Mouse (Mus musculus) layer of hippocampus, adult 8-10 months (tissue): ENCODE data around the gene Drd2. TPM values are rescaled to one million over a fixed set of nuclear protein-coding genes. Genes with fewer than 3 reads are reported as not detected.

Source experiments
- DNase-seq, 2 experiments: peaks; one replicate each; pipeline ENCODE4 v3.0.0; 2022; ENCODE audit warnings: low spot score in 2 of 2
- total RNA-seq, 4 experiments: library from RNA; stranded (reverse); gene quantifications; 2 replicates each; pipeline ENCODE4 v1.2.4; 2022

The Drd2 gene
- 1 to 10 TPM; 2.9 to 3.4 (median 3.1) TPM for total RNA-seq

DNA sequence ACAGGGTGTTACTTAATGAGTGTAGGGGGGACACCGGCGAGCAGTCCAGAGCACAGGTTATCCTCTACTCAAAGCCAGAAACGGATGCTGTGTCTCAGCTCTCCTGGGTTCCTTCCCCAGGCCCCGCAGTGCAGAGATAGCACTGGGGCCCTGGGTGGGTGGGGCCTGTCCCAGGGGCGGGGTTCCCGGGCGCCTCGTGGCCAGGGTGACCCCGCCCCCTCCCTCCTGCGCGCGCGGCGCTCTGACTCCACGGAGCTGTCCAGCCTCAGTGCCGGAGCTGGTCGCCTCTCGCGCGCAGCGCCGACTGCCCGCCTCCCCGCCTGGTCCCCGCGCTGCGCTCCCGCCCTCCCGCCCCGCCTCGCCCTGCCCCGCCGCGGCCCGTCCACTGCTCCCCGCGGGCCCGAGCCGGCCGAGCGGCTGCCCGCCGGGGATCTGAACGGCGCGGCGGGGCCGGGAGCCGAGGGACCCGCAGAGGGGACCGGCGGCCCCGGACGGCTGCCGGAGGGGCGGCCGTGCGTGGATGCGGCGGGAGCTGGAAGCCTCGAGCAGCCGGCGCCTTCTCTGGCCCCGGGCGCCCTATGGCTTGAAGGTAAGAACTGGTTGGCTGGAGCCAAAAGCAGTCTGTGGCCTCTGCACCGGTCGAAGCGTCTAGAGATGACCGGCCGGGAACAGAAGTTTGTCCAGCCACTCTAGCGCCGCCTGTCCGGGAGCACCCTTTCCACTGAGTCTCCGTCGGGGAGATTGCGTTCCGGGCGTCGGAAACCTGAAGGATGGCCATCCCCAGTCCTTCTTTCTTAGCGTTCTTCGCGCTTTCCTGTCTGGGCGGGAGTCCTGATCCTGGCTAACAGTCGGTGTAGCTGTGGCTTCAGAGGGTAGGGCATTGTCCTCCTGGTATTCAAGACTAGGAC, at the start of gene Drd2:
TSS of gene Drd2 (plus strand) at position 492 of the 908 bp plus-strand sequence.
- DNase-seq: no peak

DNA sequence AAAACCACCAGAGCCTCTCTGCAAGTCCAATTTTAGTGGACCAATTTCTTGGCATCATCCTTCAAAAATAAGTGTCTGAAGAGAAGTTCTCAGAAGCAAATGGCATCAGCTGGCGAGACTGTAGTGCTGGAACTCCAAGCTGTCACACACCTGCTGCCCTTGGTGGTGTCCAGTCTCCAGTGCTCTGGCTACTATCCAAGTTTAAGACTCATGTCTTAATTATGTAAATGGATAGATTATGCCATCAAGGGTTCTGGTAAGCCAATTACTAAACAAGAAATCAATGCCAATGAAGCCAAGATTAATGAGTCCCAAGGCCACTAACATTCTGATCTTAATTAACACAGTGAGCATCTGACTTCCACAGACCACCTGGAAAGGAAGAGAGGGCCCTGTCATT, 45.3 kb upstream of the Drd2 start:
- no peak for DNase-seq

DNA sequence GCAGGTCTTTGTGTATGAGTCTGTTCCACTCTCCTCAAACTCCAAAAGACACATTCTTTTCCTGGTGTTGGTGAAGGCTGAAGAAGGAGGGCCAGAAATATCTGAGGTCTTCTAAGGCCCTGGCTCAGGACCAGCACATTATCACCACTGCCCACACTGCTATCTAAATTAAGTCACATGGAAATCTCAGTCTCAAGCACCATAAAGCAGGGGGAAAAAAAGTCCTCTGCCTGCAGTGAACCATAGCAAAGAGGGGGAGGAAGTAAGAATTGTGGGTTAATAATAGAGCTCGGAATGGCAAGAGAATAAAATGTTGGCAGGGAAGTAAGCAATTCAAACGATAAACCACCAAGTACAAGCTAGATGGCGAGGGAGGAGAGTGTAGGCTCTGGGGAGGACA, 32.9 kb upstream of the Drd2 start:
- DNase-seq: no peak

DNA sequence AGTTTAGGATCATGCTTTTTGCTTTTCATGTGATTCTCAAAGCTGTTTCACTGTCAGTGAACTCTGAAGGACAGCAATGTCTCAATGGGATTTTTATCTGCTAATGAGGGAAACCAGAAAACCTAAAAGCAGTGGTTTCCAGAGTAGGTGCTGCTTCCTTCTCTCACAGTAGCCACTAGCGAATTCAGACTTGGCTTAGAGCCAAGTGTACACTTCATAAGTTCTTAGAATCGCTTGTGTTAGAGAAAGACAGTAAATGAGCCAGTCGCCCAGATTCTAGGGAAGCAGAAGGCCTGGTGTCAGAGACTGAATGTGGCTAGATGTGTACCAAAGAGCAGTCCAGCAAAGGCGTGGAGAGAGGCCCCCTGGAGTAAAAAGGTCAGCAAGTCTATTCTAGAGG, 29.6 kb upstream of the Drd2 start:
- no peak for DNase-seq

DNA sequence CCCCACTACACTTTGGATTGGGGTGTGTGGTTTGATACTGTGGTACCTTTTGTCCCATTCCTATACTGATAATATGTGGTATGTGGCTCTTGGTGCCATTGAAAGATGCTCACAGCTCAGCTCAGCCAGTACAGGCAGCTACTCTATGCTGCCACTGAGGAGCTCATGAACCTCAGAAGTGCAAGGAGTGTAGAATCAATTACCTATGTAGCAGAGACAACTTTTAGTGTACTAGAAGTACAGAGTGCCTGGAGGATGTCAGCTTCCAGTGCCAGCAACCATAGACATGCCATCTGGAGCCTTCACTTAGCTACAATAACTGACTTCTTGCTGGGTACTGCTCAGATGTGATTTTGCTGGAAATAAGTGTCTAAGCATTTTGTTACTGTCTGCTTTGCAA, 21.8 kb upstream of the Drd2 start:
- DNase-seq: no peak

DNA sequence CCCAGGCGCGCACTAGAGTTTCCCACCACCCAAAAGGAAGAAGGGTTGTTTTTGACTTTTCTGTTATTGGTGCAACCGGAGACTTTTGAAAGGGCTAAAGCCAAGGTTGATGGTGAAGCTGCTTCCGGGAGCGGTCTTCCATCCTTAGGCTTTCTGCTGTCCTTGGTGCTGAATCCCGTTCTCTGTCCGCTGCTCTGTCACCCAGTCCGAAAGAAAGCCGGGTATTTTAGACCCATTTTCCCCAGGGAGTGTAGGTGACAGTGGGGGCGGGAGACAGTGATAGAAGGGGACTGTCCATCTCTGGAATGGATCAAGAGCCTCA, 578 bp downstream of the Drd2 start:
- no peak for DNase-seq

DNA sequence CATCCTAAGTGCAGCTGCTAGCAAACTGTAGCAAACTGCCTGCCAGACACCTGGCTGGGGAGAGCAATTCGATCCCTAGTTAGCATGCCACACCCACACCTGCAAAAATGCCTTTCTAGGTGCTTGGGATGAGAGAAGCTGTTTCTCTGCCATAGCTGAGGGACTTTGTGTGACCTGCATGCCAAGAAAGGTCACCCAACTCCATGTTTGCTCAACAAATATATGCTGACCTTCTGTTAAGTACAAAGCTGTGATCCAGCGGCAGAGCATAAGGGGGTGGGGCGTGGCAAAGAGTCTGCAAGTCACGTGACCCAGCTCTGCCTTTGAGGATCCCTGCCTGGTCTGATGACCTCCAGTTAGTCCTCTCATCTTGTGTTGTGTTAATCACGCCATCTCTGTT, 25.3 kb downstream of the Drd2 start:
- DNase-seq: no peak

DNA sequence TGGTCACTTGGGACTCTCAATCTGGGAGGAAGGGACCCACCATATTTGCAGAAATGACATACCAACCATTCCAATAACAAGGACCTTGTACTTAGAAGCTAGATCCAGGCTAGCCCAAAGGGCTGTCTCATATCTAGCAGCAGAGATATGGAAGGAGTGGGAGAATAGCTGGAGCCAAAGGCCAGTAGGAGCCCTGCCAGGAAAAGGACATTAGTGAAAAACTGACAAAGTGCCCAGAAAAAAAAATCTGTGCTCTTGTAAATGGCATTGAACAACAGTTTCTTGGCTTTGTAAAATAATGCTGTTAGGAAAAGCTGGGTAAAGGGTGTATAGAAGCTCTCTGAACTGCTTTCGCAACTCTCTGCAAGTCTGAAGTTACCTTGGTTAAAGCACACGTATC, 33.5 kb downstream of the Drd2 start:
- no peak for DNase-seq

DNA sequence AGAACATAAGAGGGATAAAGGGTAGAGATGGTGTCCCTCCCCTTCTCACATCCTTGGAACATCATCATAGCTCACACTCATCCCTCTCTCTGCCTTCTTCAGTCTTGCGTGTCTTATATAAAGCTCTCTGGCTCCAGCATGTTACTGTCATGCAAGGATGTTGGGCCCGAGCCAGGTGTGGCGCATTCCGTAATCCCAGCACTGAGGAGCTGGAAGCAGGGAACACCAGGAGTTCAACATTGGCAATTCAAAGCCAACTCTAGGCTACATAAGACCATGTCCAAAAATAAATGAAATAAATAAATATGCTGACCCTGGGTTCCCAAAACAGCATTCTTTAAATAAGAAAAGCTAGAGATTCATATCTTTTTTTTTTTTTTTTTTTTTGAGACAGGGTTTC, 39.5 kb downstream of the Drd2 start:
- no peak for DNase-seq

DNA sequence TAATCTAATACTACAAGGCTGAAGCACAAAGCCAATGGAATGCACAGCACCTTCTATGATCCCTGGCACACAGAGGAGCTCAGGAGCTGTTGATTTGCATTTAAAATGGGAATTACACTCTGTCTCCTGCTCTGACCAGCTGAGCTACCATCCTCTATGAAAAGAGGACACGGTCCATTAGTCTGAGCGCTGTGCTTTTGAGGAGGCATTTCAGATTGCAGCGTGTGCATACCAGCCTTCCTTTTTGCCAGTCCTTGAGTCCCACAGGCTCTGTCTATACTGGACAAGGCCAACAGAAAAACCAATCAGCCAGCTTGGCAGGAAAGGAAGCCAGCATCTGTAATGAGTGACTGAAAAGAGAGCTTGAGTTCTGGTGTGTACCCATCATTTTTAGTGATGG, 43.6 kb downstream of the Drd2 start:
- DNase-seq: no peak

DNA sequence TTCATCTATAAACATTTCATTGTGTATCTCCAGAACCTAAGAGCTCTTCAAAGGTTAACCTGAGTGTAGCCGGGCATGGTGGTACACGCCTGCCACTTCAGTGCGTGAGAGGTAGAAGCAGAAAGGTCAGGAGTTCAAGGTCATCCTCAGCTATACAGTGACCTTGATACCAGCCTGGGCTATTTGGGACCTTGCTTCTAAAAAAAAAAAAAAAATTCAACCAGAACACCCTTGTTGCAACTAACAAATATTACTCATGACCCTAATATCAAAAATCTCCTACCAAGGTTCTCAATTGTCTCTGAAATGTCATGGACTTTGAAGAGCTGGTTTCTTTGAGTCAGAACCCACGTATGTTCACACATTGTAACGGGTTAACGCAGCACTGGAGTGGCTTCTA, 44.4 kb downstream of the Drd2 start:
- no peak for DNase-seq

DNA sequence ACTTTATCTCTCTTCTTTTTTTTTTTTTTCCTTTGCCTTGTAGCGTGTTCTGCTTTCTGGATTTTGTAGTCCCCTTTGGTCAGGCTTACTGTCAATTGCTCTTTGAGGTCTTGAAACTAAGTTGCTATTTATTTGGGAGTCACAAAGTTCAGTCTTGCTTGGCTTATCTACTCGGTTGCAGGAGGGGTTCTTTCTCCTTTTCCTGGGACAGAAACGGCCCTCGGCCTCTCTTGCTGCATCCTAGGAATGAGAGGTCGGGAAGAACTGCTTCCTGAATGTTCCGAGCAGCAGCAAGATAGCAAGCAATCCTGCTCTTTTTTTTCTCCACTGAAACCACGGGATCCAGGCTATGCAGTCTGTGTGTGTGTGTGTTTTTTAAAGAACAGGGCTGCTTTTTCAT, 44.9 kb downstream of the Drd2 start:
- DNase-seq: no peak

DNA sequence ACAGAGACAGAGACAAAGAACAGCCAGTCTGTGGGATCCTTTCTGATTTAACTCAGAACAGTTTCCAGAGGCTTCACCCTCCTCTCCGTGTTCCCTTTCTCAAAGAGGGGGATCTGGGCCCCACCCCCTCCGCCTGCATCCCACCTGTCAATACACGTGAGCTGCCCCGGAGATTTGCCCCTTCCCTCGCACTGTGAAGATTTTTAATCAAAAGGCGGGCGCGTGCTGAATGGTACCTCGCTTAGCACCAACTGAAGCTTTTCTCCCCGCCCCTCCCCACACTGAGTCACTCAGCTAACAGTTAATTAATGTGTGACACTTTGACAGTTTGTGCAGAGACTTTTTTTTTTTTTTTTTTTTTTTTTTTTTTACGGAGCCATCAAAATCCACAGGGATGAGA, 45.7 kb downstream of the Drd2 start:
- DNase-seq: no peak

DNA sequence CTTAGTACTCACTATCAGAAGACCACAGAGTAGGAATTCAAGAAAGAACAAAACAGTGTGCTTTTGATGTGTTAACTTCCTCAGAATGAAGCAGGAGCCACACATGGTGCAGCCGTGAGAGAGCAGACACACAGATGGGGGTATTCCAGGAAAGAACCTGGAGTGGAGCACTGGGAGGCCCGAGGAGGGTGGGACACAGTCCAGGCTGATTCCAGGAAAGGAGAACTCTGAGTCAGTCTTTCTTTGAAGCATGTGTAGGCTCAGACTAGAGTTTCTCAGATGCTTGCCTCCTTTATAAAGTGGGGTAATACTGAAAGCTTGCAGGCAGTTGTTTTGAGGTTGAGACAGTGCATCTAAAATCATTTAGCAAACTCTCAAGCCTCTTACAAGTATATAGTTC, 51.8 kb downstream of the Drd2 start:
- DNase-seq: no peak

DNA sequence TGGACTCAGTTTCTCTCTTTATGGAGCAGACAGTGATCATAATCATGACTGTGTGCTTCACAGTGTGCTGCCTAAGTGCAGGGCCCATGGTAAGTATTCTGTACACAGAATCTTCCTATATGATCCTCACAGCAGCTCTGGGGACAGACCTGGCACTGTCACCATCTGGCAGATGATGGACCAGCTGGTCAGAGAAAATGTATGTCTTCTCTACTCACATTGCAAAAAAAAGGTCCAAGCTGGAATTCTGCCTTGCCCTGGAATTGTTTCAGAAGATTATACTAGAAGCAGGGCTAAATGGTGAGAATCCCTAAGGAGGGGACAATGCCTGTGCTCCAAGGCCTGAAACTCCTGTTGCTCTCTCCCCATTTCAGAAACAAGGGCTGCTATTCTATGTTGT, 55.6 kb downstream of the Drd2 start:
- DNase-seq: no peak

DNA sequence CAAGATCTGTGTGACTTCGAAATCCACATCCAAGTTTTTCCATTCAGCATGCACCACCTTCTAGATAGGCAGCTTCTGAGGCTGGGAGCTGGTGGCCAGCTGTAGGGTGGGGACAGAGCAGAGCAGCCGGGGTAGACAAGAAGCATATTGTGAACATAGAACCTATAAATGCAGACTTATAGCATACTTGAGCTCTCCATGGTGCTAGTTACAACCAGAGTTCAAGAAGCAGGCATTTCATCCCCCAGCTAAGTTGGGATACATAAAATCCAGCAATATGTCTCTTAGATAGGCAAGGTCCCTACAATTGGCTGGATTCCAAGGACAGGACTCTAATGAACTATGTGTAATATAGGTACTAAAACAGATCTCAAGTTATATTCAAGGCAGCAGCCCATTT, 63.3 kb downstream of the Drd2 start:
- no peak for DNase-seq

DNA sequence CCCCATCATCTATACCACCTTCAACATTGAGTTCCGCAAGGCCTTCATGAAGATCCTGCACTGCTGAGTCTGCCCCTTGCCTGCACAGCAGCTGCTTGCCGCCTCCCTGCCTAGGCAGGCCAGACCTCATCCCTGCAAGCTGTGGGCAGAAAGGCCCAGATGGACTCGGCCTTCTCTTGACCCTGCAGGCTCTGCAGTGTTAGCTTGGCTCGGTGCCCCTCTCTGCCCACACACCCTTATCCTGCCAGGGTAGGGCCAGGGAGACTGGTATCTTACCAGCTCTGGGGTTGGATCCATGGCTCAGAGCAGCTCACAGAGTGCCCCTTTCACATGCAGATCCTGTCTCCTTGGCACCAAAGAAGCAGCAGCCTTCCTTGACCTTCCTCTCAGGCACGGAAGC, 66.6 kb downstream of the Drd2 start:
- DNase-seq: no peak

DNA sequence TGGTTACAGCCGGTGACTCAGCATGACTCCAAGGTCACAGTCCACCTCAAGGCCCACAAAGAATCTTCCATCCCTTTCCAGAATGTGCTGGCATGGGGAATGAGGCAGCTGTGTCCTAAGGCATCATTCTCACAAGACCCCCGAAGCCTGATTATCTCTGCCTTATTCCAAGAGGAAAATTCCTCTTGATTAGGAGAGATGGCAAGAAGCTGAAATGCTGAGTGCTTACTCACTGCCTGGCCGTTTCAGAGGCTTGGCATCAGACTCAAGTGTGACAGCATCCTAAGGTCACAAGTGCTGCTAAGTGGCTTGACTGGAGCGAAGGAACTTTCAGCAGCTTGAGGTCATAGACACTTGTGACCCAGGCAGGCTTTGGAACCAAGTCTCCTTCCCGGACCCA, 70.2 kb downstream of the Drd2 start:
- no peak for DNase-seq

DNA sequence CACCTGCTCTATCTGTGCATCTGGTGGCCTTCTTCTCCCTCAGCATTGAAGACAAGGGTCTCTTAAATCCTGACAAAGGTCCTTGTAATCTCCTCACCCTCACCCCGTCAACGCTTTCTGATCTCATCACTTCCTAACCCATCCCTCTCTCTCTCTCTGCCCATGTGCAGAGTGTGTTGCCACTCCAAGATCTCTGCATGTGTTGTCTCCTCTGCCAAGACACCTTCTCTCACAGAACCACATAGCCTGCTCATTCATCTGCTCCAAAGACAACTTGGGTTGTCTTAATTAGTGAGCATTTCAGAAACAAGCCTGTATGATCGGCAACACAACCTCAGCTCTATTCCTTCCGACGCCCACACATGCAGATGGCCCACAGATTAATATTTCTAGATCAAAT, 83.4 kb downstream of the Drd2 start:
- DNase-seq: no peak

DNA sequence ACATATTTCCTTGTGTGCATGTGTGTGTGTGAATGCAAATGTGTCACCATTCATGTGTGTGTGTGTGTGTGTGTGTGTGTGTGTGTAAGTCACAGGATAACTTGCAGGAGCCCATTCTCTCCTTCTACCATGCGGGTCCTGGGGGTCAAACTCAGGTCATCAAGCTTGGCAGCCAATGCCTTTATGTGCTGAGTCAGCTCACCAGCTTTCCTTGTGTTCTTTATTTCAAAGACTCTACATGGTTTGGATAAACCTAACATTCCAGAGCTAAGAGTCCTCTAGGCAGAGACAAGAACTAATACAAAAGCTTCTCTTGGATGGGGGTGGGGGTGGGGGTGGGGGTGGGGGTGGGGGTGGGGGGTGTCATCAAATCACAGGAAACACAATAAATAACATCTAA, 85.2 kb downstream of the Drd2 start:
- DNase-seq: no peak

DNA sequence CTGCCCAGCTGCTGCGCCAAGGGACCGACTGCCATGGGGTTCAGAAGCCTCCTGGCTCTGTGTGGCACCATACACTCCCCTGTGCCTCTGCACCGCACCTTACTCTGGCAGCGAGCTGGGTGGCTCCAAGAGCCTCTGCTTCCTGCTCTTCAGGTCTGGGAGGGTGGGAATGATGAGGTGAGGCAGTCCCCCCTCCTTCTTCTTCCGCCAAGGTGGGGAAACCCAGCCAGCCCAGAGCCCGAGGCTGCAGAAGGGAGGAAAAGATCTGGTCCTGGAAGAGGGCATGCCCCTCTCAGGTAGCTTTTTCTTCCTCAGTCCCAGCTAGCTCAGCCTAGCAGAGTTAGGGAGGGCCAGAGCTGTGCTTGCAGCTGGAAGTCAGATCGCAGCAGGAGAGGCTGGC, 86.5 kb downstream of the Drd2 start, which contains the start of gene Ankk1:
TSS of gene Ankk1 (minus strand) at position 101 of the 400 bp plus-strand sequence.
- no peak for DNase-seq

DNA sequence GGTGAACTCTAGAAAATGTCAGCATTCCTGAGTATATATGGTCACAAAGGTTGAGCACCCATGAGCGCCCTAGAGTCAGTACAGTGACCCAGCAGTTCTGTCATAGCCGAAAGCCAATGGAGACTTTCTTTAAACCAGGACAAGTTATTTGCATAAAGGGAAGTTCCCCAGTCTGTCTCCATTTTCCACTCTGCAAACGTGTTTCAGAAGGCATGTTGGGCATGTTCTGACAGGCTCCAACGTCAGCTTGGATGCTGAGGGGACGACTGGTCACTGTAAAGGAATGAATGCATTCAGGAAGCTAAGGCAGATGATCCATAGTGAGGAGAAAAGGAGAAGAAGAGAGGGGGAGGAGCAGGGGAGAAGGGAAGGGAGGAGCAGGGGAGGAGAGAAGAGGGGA, 87.1 kb downstream of the Drd2 start:
- DNase-seq: no peak

DNA sequence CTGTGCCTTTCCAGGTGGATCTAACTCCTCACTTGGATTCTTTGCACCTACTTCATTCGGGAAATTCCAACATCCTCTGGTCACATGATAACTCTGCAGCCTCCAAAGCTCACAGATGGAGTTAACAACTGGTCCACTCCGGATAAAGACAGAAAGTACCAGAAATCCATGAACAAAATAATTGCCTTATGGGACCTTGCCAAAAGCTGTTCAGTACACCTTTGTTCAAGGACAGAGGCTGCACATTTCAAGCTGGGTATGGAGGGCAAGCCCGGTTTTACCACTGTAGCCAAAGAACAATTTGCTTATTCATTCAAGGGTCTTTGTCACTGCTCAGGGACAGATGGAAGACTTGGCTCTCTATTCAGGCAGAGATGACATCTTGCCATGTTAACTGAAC, 102.2 kb downstream of the Drd2 start:
- DNase-seq: peak; percentile 7

DNA sequence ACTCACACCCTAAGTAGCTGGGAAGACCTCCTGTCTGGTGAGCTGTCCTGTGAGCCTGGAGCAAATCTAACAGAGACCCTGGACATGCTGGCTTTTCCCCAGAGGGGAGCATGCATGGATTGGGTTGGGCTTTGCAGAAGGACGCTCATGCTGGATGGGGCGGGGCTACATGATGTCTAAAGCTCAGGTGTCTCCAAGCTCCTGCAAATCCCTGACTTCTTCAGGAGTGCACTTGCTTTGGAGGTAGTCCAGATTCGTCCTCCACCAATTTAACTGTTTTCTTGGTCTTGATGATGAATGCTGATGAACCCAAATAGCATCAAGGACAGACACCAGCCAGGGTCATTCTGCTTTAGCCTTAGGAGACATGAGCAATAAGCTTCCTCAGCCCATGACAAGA, 110.1 kb downstream of the Drd2 start:
- DNase-seq: no peak
